Mouse (Mus musculus) liver, embryonic 18 days (tissue): ENCODE results near the gene Wdr72. TPM values are rescaled to one million over a fixed set of nuclear protein-coding genes. Genes with fewer than 3 reads are reported as not detected.

Source experiments
- polyA plus RNA-seq: library from polyadenylated mRNA; depleted of rRNA; stranded (reverse); fragments of >200 nt; gene quantifications from 2 replicates; pipeline ENCODE4 v1.2.3, GENCODE M21; 2012; rRNA removed

Wdr72 gene
- 0.01 and 0.02 TPM in 2 replicates for polyA plus RNA-seq

GRCm38 (mm10) chr9:74109761-74110460 is at the start of gene Wdr72:
Wdr72 (plus strand) TSS chr9:74110356.

Other genes starting within 250 kb of the Wdr72 start
- gene Unc13c, start 141.4 kb upstream of the Wdr72 start, polyA plus RNA-seq: 0.01 and 0.02 TPM in 2 replicates